17 mouse cellular contexts compared by ENCODE assay signal in genomic region chr14:50997088-50997487, GRCm38 (mm10). TPM values are rescaled to one million over a fixed set of nuclear protein-coding genes. Genes with fewer than 3 reads are reported as not detected.
DNase-seq lines count a peak whose midpoint lies in the region; ATAC-seq and TF ChIP-seq lines count a peak whose summit lies in the region.
"Had no signal": no experiment of that assay in that cellular context is flagged by ENCODE, and none has a peak within 500 bp of the region (broad histone marks: within the 10 kb centered on the region; RNA-seq: fewer than 3 reads in every experiment).

No protein-coding gene starts in this region.

- no peaks in the 10 kb centered on the region for H3K36me3 ChIP-seq in kidney, embryonic 15.5 days
- H3K36me3 ChIP-seq in lung, postnatal 0 days (ENCODE audit: insufficient read depth, low read length) = no peaks in the 10 kb centered on the region
- H3K36me3 ChIP-seq: embryonic facial prominence, embryonic 15.5 days; hindbrain, embryonic 10.5 days; limb, embryonic 12.5 days had no signal

- no peak for DNase-seq in kidney, adult 11 months
- peak; percentile 37 for DNase-seq in lung, postnatal 0 days (ENCODE audit: low spot score)
- DNase-seq in lung, postnatal 14 days = no peak
- DNase-seq in thymus, postnatal 25 days = no peak
- DNase-seq: adrenal gland, adult 8-10 months; kidney, adult 18-20 months had no signal

- no peak for TF ChIP-seq EP300 in lung, postnatal 0 days (IDR thresholded peaks at IDR 0.05)

- WGBS in kidney, embryonic 15.5 days = 56% methylated on average over 3 of the region's 3 CpGs
- WGBS in lung, postnatal 0 days = 47% methylated on average over 3 of the region's 3 CpGs

- H3K9ac ChIP-seq in kidney, embryonic 15.5 days = no peak overlapping the region
- H3K9ac ChIP-seq in lung, postnatal 0 days (replicated peaks; ENCODE audit: low read depth) = no peak overlapping the region
- H3K9ac ChIP-seq: embryonic facial prominence, embryonic 15.5 days; forebrain, embryonic 13.5 days; limb, embryonic 12.5 days had no signal

- H3K9me3 ChIP-seq in kidney, embryonic 15.5 days (replicated peaks) = no peaks in the 10 kb centered on the region
- H3K9me3 ChIP-seq in lung, postnatal 0 days (ENCODE audit: low read length) = no peaks in the 10 kb centered on the region
- H3K9me3 ChIP-seq: embryonic facial prominence, embryonic 15.5 days; forebrain, embryonic 13.5 days; hindbrain, embryonic 10.5 days; limb, embryonic 12.5 days had no signal

- TF ChIP-seq CTCF in lung, postnatal 0 days (IDR thresholded peaks at IDR 0.05) = no peak

- no peak for ATAC-seq in kidney, embryonic 15.5 days (replicated peaks; ENCODE audit: low FRiP score)
- no peak for ATAC-seq in lung, postnatal 0 days
- peak; percentile 89 for ATAC-seq in common myeloid progenitor, adult 5-6 weeks (replicated peaks; ENCODE audit: low read depth, poor library complexity, severe bottlenecking)
- ATAC-seq in monocyte, adult 5-6 weeks (replicated peaks; ENCODE audit: insufficient number of reproducible peaks, low FRiP score, low TSS enrichment, poor library complexity, severe bottlenecking) = peak; percentile 68
- ATAC-seq: forebrain, embryonic 13.5 days had no signal

- H3K4me1 ChIP-seq in kidney, embryonic 15.5 days = 0 out of 2 replicates have a peak, but pooled peaks cover 6% of the 10 kb centered on the region
- no peaks in the 10 kb centered on the region for H3K4me1 ChIP-seq in lung, postnatal 0 days (ENCODE audit: insufficient read depth, low read depth, low read length)
- H3K4me1 ChIP-seq: embryonic facial prominence, embryonic 15.5 days; forebrain, embryonic 13.5 days; hindbrain, embryonic 10.5 days; limb, embryonic 12.5 days had no signal

- no peaks in the 10 kb centered on the region for H3K27me3 ChIP-seq in kidney, embryonic 15.5 days
- H3K27me3 ChIP-seq in lung, postnatal 0 days (replicated peaks; ENCODE audit: insufficient read depth, low read length) = no peaks in the 10 kb centered on the region
- H3K27me3 ChIP-seq: embryonic facial prominence, embryonic 15.5 days; forebrain, embryonic 13.5 days; limb, embryonic 12.5 days had no signal

- no peak overlapping the region for H3K4me3 ChIP-seq in kidney, embryonic 15.5 days (replicated peaks)
- no peak overlapping the region for H3K4me3 ChIP-seq in lung, postnatal 0 days (ENCODE audit: low read depth, low read length)
- H3K4me3 ChIP-seq: embryonic facial prominence, embryonic 15.5 days; forebrain, embryonic 13.5 days; hindbrain, embryonic 10.5 days; limb, embryonic 12.5 days had no signal

- H3K27ac ChIP-seq in kidney, embryonic 15.5 days = 0 out of 2 replicates have a peak overlapping the region, but pooled peaks have one; percentile 1
- no peak overlapping the region for H3K27ac ChIP-seq in lung, postnatal 0 days (ENCODE audit: low read length)
- H3K27ac ChIP-seq: embryonic facial prominence, embryonic 15.5 days; forebrain, embryonic 13.5 days; hindbrain, embryonic 10.5 days; limb, embryonic 12.5 days had no signal

- no peak overlapping the region for H3K4me2 ChIP-seq in kidney, embryonic 15.5 days
- no peak overlapping the region for H3K4me2 ChIP-seq in lung, postnatal 0 days (replicated peaks; ENCODE audit: low read depth, low read length)
- H3K4me2 ChIP-seq: embryonic facial prominence, embryonic 15.5 days; forebrain, embryonic 13.5 days; limb, embryonic 12.5 days had no signal

RNA-seq across cellular contexts. Expression of gene Rnase10, which starts 10.5 kb away (rescaled TPM):
- not detected in 2 replicates for polyA plus RNA-seq in kidney, embryonic 15.5 days (2015; fragmentation: Nextera tagmentation; extraction: Ambion mirVana)
- 0.14 TPM in 1 of 2 replicates, not detected in the other for polyA plus RNA-seq in lung, postnatal 0 days (2015; fragmentation: Nextera tagmentation; extraction: Ambion mirVana)
- total RNA-seq in common myeloid progenitor, adult 5-6 weeks (2017) = not detected in 2 replicates
- total RNA-seq in monocyte, adult 5-6 weeks (2017) = not detected in 3 replicates
- total RNA-seq: gastrocnemius, adult 18-20 months; layer of hippocampus, adult 18-20 months; megakaryocyte-erythroid progenitor cell, adult 5-6 weeks had no signal
- polyA plus RNA-seq: forebrain, embryonic 13.5 days; hindbrain, embryonic 10.5 days; limb, embryonic 12.5 days had no signal

RNA-seq across cellular contexts. Expression of gene Pnp2, which starts 41.3 kb away (rescaled TPM):
- polyA plus RNA-seq in kidney, embryonic 15.5 days (2015; fragmentation: Nextera tagmentation; extraction: Ambion mirVana) = 0.62 and 1.0 TPM in 2 replicates
- 0.80 and 1.2 TPM in 2 replicates for polyA plus RNA-seq in lung, postnatal 0 days (2015; fragmentation: Nextera tagmentation; extraction: Ambion mirVana)
- total RNA-seq in common myeloid progenitor, adult 5-6 weeks (2017) = 1.5 and 5.4 TPM in 2 replicates
- 1.9 to 3.0 TPM (median 1.9 TPM) in 3 replicates for total RNA-seq in monocyte, adult 5-6 weeks (2017)
- polyA plus RNA-seq: forebrain, embryonic 13.5 days had no signal

RNA-seq across cellular contexts. Expression of gene Rnase9, which starts 44.6 kb away (rescaled TPM):
- polyA plus RNA-seq in kidney, embryonic 15.5 days (2015; fragmentation: Nextera tagmentation; extraction: Ambion mirVana) = 0.17 TPM in 1 of 2 replicates, not detected in the other
- polyA plus RNA-seq in lung, postnatal 0 days (2015; fragmentation: Nextera tagmentation; extraction: Ambion mirVana) = not detected in 2 replicates
- not detected in 2 replicates for total RNA-seq in common myeloid progenitor, adult 5-6 weeks (2017)
- not detected in 3 replicates for total RNA-seq in monocyte, adult 5-6 weeks (2017)
- total RNA-seq: adrenal gland, adult 8-10 months; gastrocnemius, adult 18-20 months; layer of hippocampus, adult 18-20 months; megakaryocyte-erythroid progenitor cell, adult 5-6 weeks had no signal
- polyA plus RNA-seq: embryonic facial prominence, embryonic 15.5 days; forebrain, embryonic 13.5 days; hindbrain, embryonic 10.5 days; limb, embryonic 12.5 days; testis, adult 2 months had no signal

RNA-seq across cellular contexts. Expression of gene Gm49342, which starts 52.8 kb away (rescaled TPM):
- not detected in 2 replicates for polyA plus RNA-seq in kidney, embryonic 15.5 days (2015; fragmentation: Nextera tagmentation; extraction: Ambion mirVana)
- polyA plus RNA-seq in lung, postnatal 0 days (2015; fragmentation: Nextera tagmentation; extraction: Ambion mirVana) = not detected in 2 replicates
- total RNA-seq in common myeloid progenitor, adult 5-6 weeks (2017) = 34.9 and 44.0 TPM in 2 replicates
- total RNA-seq in monocyte, adult 5-6 weeks (2017) = 8.7 to 29.0 TPM (median 10.8 TPM) in 3 replicates
- polyA plus RNA-seq: embryonic facial prominence, embryonic 15.5 days; forebrain, embryonic 13.5 days; hindbrain, embryonic 10.5 days; limb, embryonic 12.5 days had no signal

RNA-seq across cellular contexts. Expression of gene Rnase11, which starts 52.9 kb away (rescaled TPM):
- polyA plus RNA-seq in kidney, embryonic 15.5 days (2015; fragmentation: Nextera tagmentation; extraction: Ambion mirVana) = 0.38 TPM in 1 of 2 replicates, not detected in the other
- polyA plus RNA-seq in lung, postnatal 0 days (2015; fragmentation: Nextera tagmentation; extraction: Ambion mirVana) = not detected in 2 replicates
- not detected in 2 replicates for total RNA-seq in common myeloid progenitor, adult 5-6 weeks (2017)
- not detected in 3 replicates for total RNA-seq in monocyte, adult 5-6 weeks (2017)
- total RNA-seq: adrenal gland, adult 8-10 months; gastrocnemius, adult 18-20 months; layer of hippocampus, adult 18-20 months; megakaryocyte-erythroid progenitor cell, adult 5-6 weeks had no signal
- polyA plus RNA-seq: embryonic facial prominence, embryonic 15.5 days; forebrain, embryonic 13.5 days; hindbrain, embryonic 10.5 days; limb, embryonic 12.5 days had no signal

Comparison
In these comparisons a context has a peak if more than half of its experiments do, and no peak if none do; other contexts are left out.
1. ATAC-seq: peak in common myeloid progenitor, adult 5-6 weeks (single experiment) and monocyte, adult 5-6 weeks (single experiment); none in kidney, embryonic 15.5 days (single experiment) and lung, postnatal 0 days (single experiment).